Mouse (Mus musculus) erythroblast, embryonic 14.5 days (primary cell): ENCODE measurements around the gene Ptprn2.

Experiments
- GATA1 ChIP-seq: IDR thresholded peaks from 2 replicates; pipeline ENCODE4 v1.6.1; 2012; ENCODE audit warnings: low read length, inconsistent platforms, mixed read lengths
- TAL1 ChIP-seq: IDR thresholded peaks from 3 replicates; pipeline ENCODE4 v1.6.1; 2012; ENCODE audit warnings: low read length, inconsistent platforms, mixed read lengths

DNA sequence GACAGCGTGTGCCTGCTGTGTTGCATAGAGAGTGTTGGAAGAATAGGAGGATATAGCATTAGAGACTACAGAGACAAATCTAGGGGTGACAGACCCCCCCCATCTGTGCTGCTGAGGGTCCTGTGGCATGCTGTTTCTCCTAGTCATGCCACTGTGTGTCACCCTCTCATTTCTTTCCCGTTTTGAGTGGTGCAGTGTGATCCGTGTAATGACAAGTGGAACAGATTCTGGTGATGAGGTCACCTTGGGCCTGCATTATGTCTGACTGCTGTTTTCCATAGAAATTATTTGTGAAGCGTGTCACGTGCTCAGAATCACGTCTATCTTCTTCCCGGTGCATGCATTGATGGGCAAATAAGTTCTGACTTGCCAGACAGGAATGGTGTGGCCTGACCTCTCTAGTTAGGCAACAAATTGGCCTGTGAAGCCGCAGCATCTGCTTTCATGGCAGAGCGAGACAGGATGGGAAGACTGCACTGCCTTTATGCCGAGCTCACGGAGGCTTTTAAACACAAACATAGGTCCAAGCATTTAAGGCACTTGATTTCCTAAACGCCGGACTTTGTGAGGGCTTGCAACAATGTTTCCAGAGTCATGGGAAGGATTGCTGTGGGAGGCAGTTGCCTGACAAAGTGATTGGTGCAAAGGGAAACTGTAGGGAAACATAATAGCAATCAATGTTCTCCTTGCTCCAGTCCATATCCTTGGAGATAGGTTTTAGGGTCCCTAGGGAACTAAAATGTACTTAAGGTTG lies 467.1 kb downstream of the Ptprn2 start:
- TF ChIP-seq TAL1 = no peak
- TF ChIP-seq GATA1 = no peak
